8 mouse cellular contexts compared by ENCODE assay signal in the genomic region with DNA sequence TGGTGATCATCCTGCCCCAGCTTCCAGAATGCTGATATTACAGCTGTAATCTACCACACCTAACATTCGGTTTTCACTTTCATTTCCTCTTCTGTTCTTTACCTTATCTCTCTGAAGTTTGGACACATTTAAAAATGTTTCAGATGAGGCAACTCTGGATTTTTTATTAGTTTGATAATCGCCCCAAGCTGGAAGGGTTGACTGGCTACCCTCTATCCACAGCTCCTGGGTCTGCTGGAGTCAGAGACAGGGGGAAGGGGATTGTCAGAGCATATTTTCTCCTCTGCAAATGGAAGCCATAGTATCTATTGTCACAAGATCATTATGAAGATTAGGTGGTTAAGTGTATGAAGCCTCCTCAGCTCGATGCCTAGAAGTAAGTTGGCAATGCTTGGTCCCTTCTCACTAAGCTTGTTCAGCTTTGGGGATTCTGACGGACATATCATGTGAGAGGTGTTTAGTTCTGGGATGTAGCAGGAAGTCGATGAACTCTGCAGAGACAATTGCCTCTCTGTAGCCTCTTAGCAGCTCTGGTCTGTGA. TPM values are rescaled to one million over a fixed set of nuclear protein-coding genes. Genes with fewer than 3 reads are reported as not detected.
DNase-seq lines count a peak whose midpoint lies in the region; ATAC-seq and TF ChIP-seq lines count a peak whose summit lies in the region.

No protein-coding gene starts in this region.

- 0 out of 2 replicates have a peak, but pooled peaks cover 7% of the 10 kb centered on the region for H3K36me3 ChIP-seq in hindbrain, embryonic 14.5 days (replicated peaks; ENCODE audit: control insufficient read depth, insufficient read depth)
- 0 out of 2 replicates have a peak, but pooled peaks cover 3% of the 10 kb centered on the region for H3K36me3 ChIP-seq in midbrain, embryonic 11.5 days (ENCODE audit: control insufficient read depth, insufficient read depth, low read length)

- ATAC-seq in hindbrain, embryonic 14.5 days (ENCODE audit: low FRiP score), result no peak
- no peak for ATAC-seq in midbrain, embryonic 11.5 days (ENCODE audit: low FRiP score)

- no peaks in the 10 kb centered on the region for H3K9me3 ChIP-seq in hindbrain, embryonic 14.5 days (ENCODE audit: control insufficient read depth, low read length)
- H3K9me3 ChIP-seq in midbrain, embryonic 11.5 days (ENCODE audit: control insufficient read depth, low read length), result no peaks in the 10 kb centered on the region

- peak overlapping the region; percentile 66 for H3K4me2 ChIP-seq in hindbrain, embryonic 14.5 days (replicated peaks)
- peak overlapping the region; percentile 76 for H3K4me2 ChIP-seq in midbrain, embryonic 11.5 days

- DNase-seq in lung, adult 2 months, result no peak
- DNase-seq in lung, postnatal 36 days, result no peak
- peak; percentile 29 for DNase-seq in c-Kit-positive CD71-positive TER-119-positive erythroid progenitor cells, embryonic 14.5 days (ENCODE audit: low spot score)
- DNase-seq in hindbrain, embryonic 14.5 days (ENCODE audit: low spot score), result no peak
- DNase-seq in midbrain, embryonic 11.5 days (ENCODE audit: low spot score, missing footprints), result no peak
- DNase-seq in adipocyte (ENCODE audit: low spot score), result no peak
- DNase-seq in adrenal gland, postnatal 10 days, result no peak
- DNase-seq in adrenal gland, adult 2 months, result no peak

- H3K4me1 ChIP-seq in lung, adult 2 months (ENCODE audit: control insufficient read depth, insufficient read depth, low read length), result peaks cover 6% of the 10 kb centered on the region; the same call in 1 of the 2 replicates
- peaks cover 12% of the 10 kb centered on the region for H3K4me1 ChIP-seq in hindbrain, embryonic 14.5 days (replicated peaks; ENCODE audit: control insufficient read depth, insufficient read depth, low read length)
- peaks cover 10% of the 10 kb centered on the region for H3K4me1 ChIP-seq in midbrain, embryonic 11.5 days (ENCODE audit: control insufficient read depth, insufficient read depth, low read length)

- peak overlapping the region; percentile 98 for H3K27ac ChIP-seq in hindbrain, embryonic 14.5 days
- H3K27ac ChIP-seq in midbrain, embryonic 11.5 days (ENCODE audit: low read depth, low read length), result peak overlapping the region; percentile 92; the same call in 1 of the 2 replicates

- H3K9ac ChIP-seq in hindbrain, embryonic 14.5 days, result peak overlapping the region; percentile 90
- H3K9ac ChIP-seq in midbrain, embryonic 11.5 days (ENCODE audit: low read length), result peak overlapping the region; percentile 96; the same call in 1 of the 2 replicates

- H3K27me3 ChIP-seq in hindbrain, embryonic 14.5 days (ENCODE audit: control insufficient read depth, insufficient read depth, low read length), result no peaks in the 10 kb centered on the region
- no peaks in the 10 kb centered on the region for H3K27me3 ChIP-seq in midbrain, embryonic 11.5 days (ENCODE audit: control insufficient read depth, insufficient read depth, low read length)

- H3K4me3 ChIP-seq in lung, adult 2 months (replicated peaks; ENCODE audit: extremely low read depth, low read depth, low read length), result peak overlapping the region; percentile 21
- peak overlapping the region; percentile 93; the same call in 1 of the 2 replicates for H3K4me3 ChIP-seq in hindbrain, embryonic 14.5 days (replicated peaks; ENCODE audit: low read length)
- H3K4me3 ChIP-seq in midbrain, embryonic 11.5 days (ENCODE audit: low read depth, low read length), result peak overlapping the region; percentile 88; the same call in 1 of the 2 replicates

- TF ChIP-seq CTCF in lung, adult 2 months (IDR thresholded peaks at IDR 0.05; ENCODE audit: insufficient read depth, low read length), result no peak

- WGBS in lung, adult 2 months, result 19% methylated on average over 5 of the region's 5 CpGs
- 38% methylated on average over 5 of the region's 5 CpGs for WGBS in hindbrain, embryonic 14.5 days
- WGBS in midbrain, embryonic 11.5 days, result 37% methylated on average over 5 of the region's 5 CpGs

- TF ChIP-seq POLR2A in lung, adult 2 months (IDR thresholded peaks at IDR 0.05; ENCODE audit: borderline replicate concordance, extremely low read depth, low read depth, low read length), result no peak

RNA-seq across cellular contexts. Expression of gene Tut4, which starts 1.0 kb away (rescaled TPM):
- polyA plus RNA-seq in lung, adult 2 months (2012; rRNA removed), result 31.3 and 35.0 TPM in 2 replicates
- polyA plus RNA-seq in hindbrain, embryonic 14.5 days (2014; fragmentation: Nextera tagmentation; extraction: Ambion mirVana), result 37.7 and 54.8 TPM in 2 replicates
- polyA plus RNA-seq in midbrain, embryonic 11.5 days (2014; fragmentation: Nextera tagmentation; extraction: Ambion mirVana), result 61.9 and 66.9 TPM in 2 replicates
- 10 to 100 TPM; 37.9 to 52.2 TPM for total RNA-seq in adrenal gland, postnatal 10 days (2021)
- total RNA-seq in adrenal gland, adult 2 months (2021), result 10 to 100 TPM; 26.1 to 28.7 TPM
- polyA plus RNA-seq in adrenal gland, adult 2 months (2012; rRNA removed), result 24.4 and 27.2 TPM in 2 replicates

RNA-seq across cellular contexts. Expression of gene Gpx7, which starts 51.5 kb away (rescaled TPM):
- 26.3 and 26.5 TPM in 2 replicates for polyA plus RNA-seq in lung, adult 2 months (2012; rRNA removed)
- 32.6 and 34.9 TPM in 2 replicates for polyA plus RNA-seq in hindbrain, embryonic 14.5 days (2014; fragmentation: Nextera tagmentation; extraction: Ambion mirVana)
- 50.8 and 52.4 TPM in 2 replicates for polyA plus RNA-seq in midbrain, embryonic 11.5 days (2014; fragmentation: Nextera tagmentation; extraction: Ambion mirVana)
- total RNA-seq in adrenal gland, postnatal 10 days (2021), result 10 to 100 TPM; 18.2 to 20.5 TPM
- total RNA-seq in adrenal gland, adult 2 months (2021), result 1 to 10 TPM; 5.1 to 8.5 TPM
- polyA plus RNA-seq in adrenal gland, adult 2 months (2012; rRNA removed), result 8.4 and 9.4 TPM in 2 replicates

Comparison
In these comparisons a context has a peak if more than half of its experiments do, and no peak if none do; other contexts are left out.
1. H3K4me3 ChIP-seq: peak in every context shown above with its lines; median percentile 93 in hindbrain, embryonic 14.5 days; 88 in midbrain, embryonic 11.5 days; 21 in lung, adult 2 months.